ENCODE assay signal across 21 mouse cellular contexts in genomic region chr2:10071751-10072150, GRCm38 (mm10). TPM values are rescaled to one million over a fixed set of nuclear protein-coding genes. Genes with fewer than 3 reads are reported as not detected.
DNase-seq lines count a peak whose midpoint lies in the region; ATAC-seq and TF ChIP-seq lines count a peak whose summit lies in the region.
"Had no signal": no experiment of that assay in that cellular context is flagged by ENCODE, and none has a peak within 500 bp of the region (broad histone marks: within the 10 kb centered on the region; RNA-seq: fewer than 3 reads in every experiment).

No protein-coding gene starts in this region.

- H3K4me3 ChIP-seq in heart, embryonic 12.5 days = no peak overlapping the region
- H3K4me3 ChIP-seq in ES-E14 (ENCODE audit: insufficient read depth in 1 of 2, low read depth in 1 of 2, low read length in 2 of 2, poor library complexity in 1 of 2, severe bottlenecking in 1 of 2) = no peak overlapping the region
- no peak overlapping the region for H3K4me3 ChIP-seq in forebrain, embryonic 14.5 days (ENCODE audit: low read depth, low read length)
- H3K4me3 ChIP-seq: embryonic facial prominence, embryonic 10.5 days; forebrain, embryonic 10.5 days; gastrocnemius, adult 2 months; heart, adult 2 months; hindbrain, embryonic 15.5 days had no signal

- in situ Hi-C loops in ES-E14 (cut with MboI; ENCODE audit: low sequenced_read_pairs in 2 of 2, unreplicated experiment in 2 of 2) = no loop called here

- no peaks in the 10 kb centered on the region for H3K9me3 ChIP-seq in heart, embryonic 12.5 days (replicated peaks)
- H3K9me3 ChIP-seq in ES-E14 (ENCODE audit: control insufficient read depth, insufficient read depth, low read depth, low read length) = no peaks in the 10 kb centered on the region
- no peaks in the 10 kb centered on the region for H3K9me3 ChIP-seq in forebrain, embryonic 14.5 days (replicated peaks; ENCODE audit: control insufficient read depth, low read length)
- H3K9me3 ChIP-seq: embryonic facial prominence, embryonic 10.5 days; forebrain, embryonic 10.5 days; hindbrain, embryonic 15.5 days had no signal

- H3K36me3 ChIP-seq in heart, embryonic 12.5 days = peaks cover 49% of the 10 kb centered on the region
- H3K36me3 ChIP-seq in ES-E14 (ENCODE audit: control insufficient read depth, insufficient read depth, low read length, poor library complexity, severe bottlenecking) = peaks cover 23% of the 10 kb centered on the region
- peaks cover 18% of the 10 kb centered on the region for H3K36me3 ChIP-seq in forebrain, embryonic 14.5 days (ENCODE audit: control insufficient read depth, insufficient read depth, low read length)

- no peak overlapping the region for H3K9ac ChIP-seq in heart, embryonic 12.5 days
- 0 out of 2 replicates have a peak overlapping the region, but pooled peaks have one; percentile 1 for H3K9ac ChIP-seq in ES-E14 (ENCODE audit: insufficient read depth, low read depth, low read length, poor library complexity, severe bottlenecking)
- no peak overlapping the region for H3K9ac ChIP-seq in forebrain, embryonic 14.5 days (ENCODE audit: low read length)
- H3K9ac ChIP-seq: hindbrain, embryonic 15.5 days had no signal

- H3K27ac ChIP-seq in heart, embryonic 12.5 days (ENCODE audit: poor library complexity, severe bottlenecking) = no peak overlapping the region
- H3K27ac ChIP-seq in ES-E14 (ENCODE audit: insufficient read depth, low read depth, low read length, poor library complexity, severe bottlenecking) = no peak overlapping the region
- no peak overlapping the region for H3K27ac ChIP-seq in forebrain, embryonic 14.5 days (ENCODE audit: low read depth, low read length)
- H3K27ac ChIP-seq: embryonic facial prominence, embryonic 10.5 days; forebrain, embryonic 10.5 days; gastrocnemius, adult 2 months; heart, adult 2 months; hindbrain, embryonic 15.5 days had no signal

- H3K4me1 ChIP-seq in heart, embryonic 12.5 days (replicated peaks) = peaks cover 31% of the 10 kb centered on the region
- H3K4me1 ChIP-seq in ES-E14 (ENCODE audit: control insufficient read depth in 2 of 2, insufficient read depth in 2 of 2, low read length in 2 of 2, poor library complexity in 1 of 2) = peaks cover 4 to 21% of the 10 kb centered on the region in 2 experiments; a peak in 2 of 4 replicates
- no peaks in the 10 kb centered on the region for H3K4me1 ChIP-seq in forebrain, embryonic 14.5 days (ENCODE audit: control insufficient read depth, insufficient read depth, low read length)
- H3K4me1 ChIP-seq: forebrain, embryonic 10.5 days had no signal

- H3K4me2 ChIP-seq in heart, embryonic 12.5 days = no peak overlapping the region
- H3K4me2 ChIP-seq in forebrain, embryonic 14.5 days (ENCODE audit: low read length) = no peak overlapping the region
- H3K4me2 ChIP-seq: heart, embryonic 11.5 days; hindbrain, embryonic 15.5 days had no signal

- WGBS in heart, embryonic 12.5 days = 83% methylated on average over 7 of the region's 7 CpGs
- WGBS in forebrain, embryonic 14.5 days = 92% methylated on average over 7 of the region's 7 CpGs

- ATAC-seq in heart, embryonic 12.5 days (ENCODE audit: insufficient number of reproducible peaks, low FRiP score) = no peak
- ATAC-seq in granulocyte monocyte progenitor cell, adult 5-6 weeks (replicated peaks; ENCODE audit: poor library complexity, severe bottlenecking) = peak; percentile 20
- ATAC-seq in megakaryocyte-erythroid progenitor cell, adult 5-6 weeks (replicated peaks; ENCODE audit: low FRiP score, low TSS enrichment, poor library complexity, severe bottlenecking) = peak; percentile 31; the same call in 1 of the 2 replicates
- ATAC-seq in forebrain, embryonic 14.5 days = no peak
- no peak for ATAC-seq in erythroid progenitor cell, adult 5-6 weeks (replicated peaks; ENCODE audit: low FRiP score, poor library complexity, severe bottlenecking)
- ATAC-seq: forebrain, embryonic 16.5 days; intestine, embryonic 16.5 days had no signal

- no peaks in the 10 kb centered on the region for H3K27me3 ChIP-seq in heart, embryonic 12.5 days (replicated peaks)
- H3K27me3 ChIP-seq in forebrain, embryonic 14.5 days (replicated peaks; ENCODE audit: control insufficient read depth, insufficient read depth, low read length) = no peaks in the 10 kb centered on the region
- H3K27me3 ChIP-seq: CH12.LX; hindbrain, embryonic 15.5 days had no signal

- peak; percentile 23 for DNase-seq in heart, adult 11 months
- DNase-seq in ES-E14 (ENCODE audit: low read depth, low spot score) = no peak
- no peak for DNase-seq in forebrain, embryonic 14.5 days (ENCODE audit: low spot score)
- DNase-seq: adrenal gland, postnatal 14 days; cerebellum, adult 11-12 months; cerebellum, adult 9-10 months; cerebellum, postnatal 25 days; gastrocnemius, adult 2 months; gastrocnemius, postnatal 36 days; heart, adult 2 months had no signal

TF ChIP-seq in ES-E14, 5 proteins besides CTCF, POLR2A, EP300 and RAD21:
- TF ChIP-seq HCFC1 (IDR thresholded peaks at IDR 0.05; ENCODE audit: borderline replicate concordance, insufficient read depth, low read length) (no peak), CHD2 (IDR thresholded peaks at IDR 0.05; ENCODE audit: low read depth, low read length) (no peak), MAFK (IDR thresholded peaks at IDR 0.05; ENCODE audit: insufficient read depth, low read depth, low read length) (no peak), ZC3H11A (IDR thresholded peaks at IDR 0.05; ENCODE audit: borderline replicate concordance, low read depth, low read length) (no peak), ZNF384 (IDR thresholded peaks at IDR 0.05; ENCODE audit: low read depth, low read length) (no peak)

RNA-seq across cellular contexts. Expression of gene Atp5c1, which starts 8.6 kb away (rescaled TPM):
- polyA plus RNA-seq in heart, embryonic 12.5 days (2016; fragmentation: Nextera tagmentation; extraction: Ambion mirVana) = 1,074 and 1,086 TPM in 2 replicates
- total RNA-seq in ES-E14 (2012; rRNA removed) = 285 and 386 TPM in 2 replicates
- total RNA-seq in granulocyte monocyte progenitor cell, adult 5-6 weeks (2014; fragmentation: Nextera tagmentation) = 458 and 534 TPM in 2 replicates
- 596 and 622 TPM in 2 replicates for total RNA-seq in granulocyte monocyte progenitor cell, adult 5-6 weeks (2017)
- 449 and 461 TPM in 2 replicates for total RNA-seq in megakaryocyte-erythroid progenitor cell, adult 5-6 weeks (2014; fragmentation: Nextera tagmentation)
- 496 and 499 TPM in 2 replicates for total RNA-seq in megakaryocyte-erythroid progenitor cell, adult 5-6 weeks (2017)
- 639 and 699 TPM in 2 replicates for polyA plus RNA-seq in forebrain, embryonic 14.5 days (2014; fragmentation: Nextera tagmentation; extraction: Ambion mirVana)
- total RNA-seq in erythroid progenitor cell, adult 5-6 weeks (2015; ENCODE audit: low replicate concordance) = 184 and 197 TPM in 2 replicates
- 140 and 176 TPM in 2 replicates for total RNA-seq in erythroid progenitor cell, adult 5-6 weeks (2017; ENCODE audit: low replicate concordance)

RNA-seq across cellular contexts. Expression of gene Kin, which starts 8.6 kb away (rescaled TPM):
- 19.1 and 23.2 TPM in 2 replicates for polyA plus RNA-seq in heart, embryonic 12.5 days (2016; fragmentation: Nextera tagmentation; extraction: Ambion mirVana)
- total RNA-seq in ES-E14 (2012; rRNA removed) = 11.4 and 18.9 TPM in 2 replicates
- 22.3 and 33.9 TPM in 2 replicates for total RNA-seq in granulocyte monocyte progenitor cell, adult 5-6 weeks (2014; fragmentation: Nextera tagmentation)
- total RNA-seq in granulocyte monocyte progenitor cell, adult 5-6 weeks (2017) = 23.1 and 32.2 TPM in 2 replicates
- total RNA-seq in megakaryocyte-erythroid progenitor cell, adult 5-6 weeks (2014; fragmentation: Nextera tagmentation) = 34.0 and 41.8 TPM in 2 replicates
- 22.2 and 41.9 TPM in 2 replicates for total RNA-seq in megakaryocyte-erythroid progenitor cell, adult 5-6 weeks (2017)
- polyA plus RNA-seq in forebrain, embryonic 14.5 days (2014; fragmentation: Nextera tagmentation; extraction: Ambion mirVana) = 36.7 and 39.5 TPM in 2 replicates
- total RNA-seq in erythroid progenitor cell, adult 5-6 weeks (2015; ENCODE audit: low replicate concordance) = 22.6 and 40.0 TPM in 2 replicates
- total RNA-seq in erythroid progenitor cell, adult 5-6 weeks (2017; ENCODE audit: low replicate concordance) = 38.4 and 40.3 TPM in 2 replicates

RNA-seq across cellular contexts. Expression of gene Taf3, which starts 23.4 kb away (rescaled TPM):
- 8.9 and 9.4 TPM in 2 replicates for polyA plus RNA-seq in heart, embryonic 12.5 days (2016; fragmentation: Nextera tagmentation; extraction: Ambion mirVana)
- 7.2 and 7.8 TPM in 2 replicates for total RNA-seq in ES-E14 (2012; rRNA removed)
- 17.3 and 21.4 TPM in 2 replicates for total RNA-seq in granulocyte monocyte progenitor cell, adult 5-6 weeks (2014; fragmentation: Nextera tagmentation)
- 8.7 and 9.0 TPM in 2 replicates for total RNA-seq in granulocyte monocyte progenitor cell, adult 5-6 weeks (2017)
- 13.8 and 19.1 TPM in 2 replicates for total RNA-seq in megakaryocyte-erythroid progenitor cell, adult 5-6 weeks (2014; fragmentation: Nextera tagmentation)
- total RNA-seq in megakaryocyte-erythroid progenitor cell, adult 5-6 weeks (2017) = 9.8 and 10.1 TPM in 2 replicates
- 10.9 and 13.2 TPM in 2 replicates for polyA plus RNA-seq in forebrain, embryonic 14.5 days (2014; fragmentation: Nextera tagmentation; extraction: Ambion mirVana)
- 13.4 and 13.7 TPM in 2 replicates for total RNA-seq in erythroid progenitor cell, adult 5-6 weeks (2015; ENCODE audit: low replicate concordance)
- 8.9 and 11.0 TPM in 2 replicates for total RNA-seq in erythroid progenitor cell, adult 5-6 weeks (2017; ENCODE audit: low replicate concordance)

RNA-seq across cellular contexts. Expression of gene Itih2, which starts 59.4 kb away (rescaled TPM):
- polyA plus RNA-seq in heart, embryonic 12.5 days (2016; fragmentation: Nextera tagmentation; extraction: Ambion mirVana) = 0.53 and 4.5 TPM in 2 replicates
- total RNA-seq in ES-E14 (2012; rRNA removed) = not detected in 2 replicates
- not detected in 2 replicates for total RNA-seq in granulocyte monocyte progenitor cell, adult 5-6 weeks (2014; fragmentation: Nextera tagmentation)
- not detected in 2 replicates for total RNA-seq in granulocyte monocyte progenitor cell, adult 5-6 weeks (2017)
- not detected in 2 replicates for total RNA-seq in megakaryocyte-erythroid progenitor cell, adult 5-6 weeks (2014; fragmentation: Nextera tagmentation)
- total RNA-seq in megakaryocyte-erythroid progenitor cell, adult 5-6 weeks (2017) = not detected in 2 replicates
- polyA plus RNA-seq in forebrain, embryonic 14.5 days (2014; fragmentation: Nextera tagmentation; extraction: Ambion mirVana) = 1.4 and 3.0 TPM in 2 replicates
- not detected in 2 replicates for total RNA-seq in erythroid progenitor cell, adult 5-6 weeks (2015; ENCODE audit: low replicate concordance)
- total RNA-seq in erythroid progenitor cell, adult 5-6 weeks (2017; ENCODE audit: low replicate concordance) = not detected in 2 replicates
- total RNA-seq: CH12.LX had no signal

Comparison
In these comparisons a context has a peak if more than half of its experiments do, and no peak if none do; other contexts are left out.
1. ATAC-seq: peak in granulocyte monocyte progenitor cell, adult 5-6 weeks (single experiment) and megakaryocyte-erythroid progenitor cell, adult 5-6 weeks (single experiment); none in heart, embryonic 12.5 days (single experiment), forebrain, embryonic 14.5 days (single experiment) and erythroid progenitor cell, adult 5-6 weeks (single experiment).